Mouse (Mus musculus) heart, adult 2 months (tissue): ENCODE measurements around the gene Bpifa2. TPM values are rescaled to one million over a fixed set of nuclear protein-coding genes. Genes with fewer than 3 reads are reported as not detected.
"Not testable (repeated sequence)": the region's sequence is repeated elsewhere in the genome, so short reads cannot be mapped to it uniquely, and the experiment has no call there.

ENCODE experiments used
- DNase-seq, 2 experiments: peaks; one replicate each; pipeline ENCODE4 v3.0.0; 2021
- H3K27ac ChIP-seq: fragments of 200-600 bp; 2 replicates; pipeline ENCODE4 v1.8.1; 2022
- H3K27me3 ChIP-seq: fragments of 200-500 bp; 2 replicates; pipeline ENCODE4 v1.6.1; 2012; ENCODE audit warnings: mild to moderate bottlenecking, low read length, inconsistent platforms, mixed read lengths; ENCODE audit not compliant: control insufficient read depth, insufficient read depth
- H3K36me3 ChIP-seq: fragments of 200-500 bp; 2 replicates; pipeline ENCODE4 v1.6.1; 2012; ENCODE audit warnings: low read length, inconsistent platforms; ENCODE audit not compliant: control insufficient read depth, insufficient read depth
- H3K4me1 ChIP-seq: fragments of 200-500 bp; 2 replicates; pipeline ENCODE4 v1.6.1; 2011; ENCODE audit warnings: low read length; ENCODE audit not compliant: control insufficient read depth, insufficient read depth
- H3K4me3 ChIP-seq: fragments of 200-600 bp; 2 replicates; pipeline ENCODE4 v1.8.1; 2022
- H3K79me2 ChIP-seq: fragments of 200-500 bp; replicated peaks from 2 replicates; pipeline ENCODE4 v1.6.1; 2012; ENCODE audit warnings: mild to moderate bottlenecking, inconsistent platforms, low read length, moderate library complexity, mixed read lengths; ENCODE audit not compliant: control insufficient read depth, insufficient read depth
- H3K9ac ChIP-seq: fragments of 200-500 bp; 2 replicates; pipeline ENCODE4 v1.6.1; 2012; ENCODE audit warnings: low read depth, mild to moderate bottlenecking, control low read depth, inconsistent platforms, low read length, mixed read lengths
- CTCF ChIP-seq: fragments of 200-600 bp; IDR thresholded peaks from 2 replicates; pipeline ENCODE4 v1.8.1; 2022; ENCODE audit warnings: antibody characterized with exemption, mild to moderate bottlenecking, moderate library complexity
- EP300 ChIP-seq: fragments of 200-500 bp; IDR thresholded peaks from 2 replicates; pipeline ENCODE4 v1.6.1; 2011; ENCODE audit warnings: low read depth, low read length, control low read depth; ENCODE audit not compliant: insufficient read depth
- POLR2A ChIP-seq: fragments of 200-500 bp; IDR thresholded peaks from 2 replicates; pipeline ENCODE4 v1.6.1; 2011; ENCODE audit warnings: mild to moderate bottlenecking, low read depth, low read length, control low read depth; ENCODE audit not compliant: insufficient read depth
- WGBS: fragments of 180-500 bp; shearing (Covaris S2); methylation state at CpG from one replicate; pipeline ENCODE4 v1.1.7; 2018; 5-methylcytosine and 5-hydroxymethylcytosine counted together
- intact Hi-C: fragments of 180-260 bp; cut with DNase I; formaldehyde crosslinking; loops from one replicate; pipeline ENCODE4 v1.15.1; 2025
- polyA plus RNA-seq: library from polyadenylated mRNA; depleted of rRNA; stranded (reverse); fragments of >200 nt; gene quantifications from 2 replicates; pipeline ENCODE4 v1.2.3, GENCODE M21; 2012; rRNA removed
- total RNA-seq, 2 experiments: library from RNA; stranded (reverse); gene quantifications; 2 replicates each; pipeline ENCODE4 v1.2.3; 2021

Bpifa2 gene
- total and polyA plus RNA-seq, 3 experiments, result not detected

DNA sequence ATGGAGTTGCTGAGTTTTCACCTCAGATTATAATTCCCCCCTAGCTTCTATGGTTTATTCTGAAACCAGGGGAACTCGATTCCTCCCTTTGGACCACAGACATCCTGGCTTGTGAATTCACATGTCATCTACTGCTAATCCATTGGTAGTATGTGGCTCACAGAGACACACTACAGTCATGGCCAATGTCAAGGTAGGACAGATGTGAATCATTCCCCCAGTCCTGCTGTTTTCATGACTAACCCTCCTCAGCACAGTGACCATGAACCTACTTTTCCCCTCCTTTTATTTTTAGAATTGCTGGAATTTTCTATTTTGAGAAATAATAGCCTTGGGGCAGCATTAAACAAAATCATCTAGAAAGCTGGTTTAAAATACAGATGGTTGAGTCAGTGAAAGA is 684 bp upstream of the Bpifa2 start:
- no peak overlapping the region for H3K9ac ChIP-seq
- H3K27me3 ChIP-seq, result no peaks in the 10 kb centered on the region
- 32% methylated on average over 1 of the region's 1 CpGs for WGBS
- intact Hi-C loops, result no loop called here
- no peaks in the 10 kb centered on the region for H3K36me3 ChIP-seq
- no peak overlapping the region for H3K4me3 ChIP-seq
- TF ChIP-seq POLR2A, result no peak
- no peak for TF ChIP-seq CTCF
- TF ChIP-seq EP300, result no peak
- no peak overlapping the region for H3K27ac ChIP-seq
- no peaks in the 10 kb centered on the region for H3K79me2 ChIP-seq
- H3K4me1 ChIP-seq, result no peaks in the 10 kb centered on the region
- no peak for DNase-seq

DNA sequence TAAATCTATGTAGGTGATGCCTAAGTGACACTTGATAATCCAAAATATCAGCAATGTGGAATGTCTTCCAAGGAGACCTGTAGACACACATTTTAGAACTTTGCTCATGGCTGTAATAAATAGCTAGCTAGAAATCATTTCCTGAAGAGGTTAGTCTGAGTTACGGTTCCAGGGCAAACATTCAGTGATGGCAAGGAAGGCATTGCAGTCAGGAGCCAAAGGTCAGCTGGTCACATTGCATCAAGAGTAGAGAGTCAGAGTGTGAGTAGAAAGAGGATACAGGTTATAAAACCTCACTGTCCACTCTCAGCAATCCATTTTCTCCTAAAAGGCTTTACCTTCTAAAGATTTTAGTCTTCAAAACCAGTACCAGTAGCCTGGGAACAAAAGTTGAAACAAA is 9.9 kb downstream of the Bpifa2 start:
- intact Hi-C loops, result no loop called here
- Histone ChIP-seq H3K4me1 (no peaks in the 10 kb centered on the region), H3K36me3 (no peaks in the 10 kb centered on the region), H3K27me3 (0 out of 2 replicates have a peak, but pooled peaks cover 1% of the 10 kb centered on the region), H3K4me3 (no peak overlapping the region), H3K79me2 (no peaks in the 10 kb centered on the region), H3K9ac (no peak overlapping the region), H3K27ac (no peak overlapping the region)
- no peak for TF ChIP-seq CTCF
- TF ChIP-seq POLR2A, result no peak
- no peak for TF ChIP-seq EP300
- WGBS, result 65% methylated on average over 1 of the region's 1 CpGs
- DNase-seq, result no peak

DNA sequence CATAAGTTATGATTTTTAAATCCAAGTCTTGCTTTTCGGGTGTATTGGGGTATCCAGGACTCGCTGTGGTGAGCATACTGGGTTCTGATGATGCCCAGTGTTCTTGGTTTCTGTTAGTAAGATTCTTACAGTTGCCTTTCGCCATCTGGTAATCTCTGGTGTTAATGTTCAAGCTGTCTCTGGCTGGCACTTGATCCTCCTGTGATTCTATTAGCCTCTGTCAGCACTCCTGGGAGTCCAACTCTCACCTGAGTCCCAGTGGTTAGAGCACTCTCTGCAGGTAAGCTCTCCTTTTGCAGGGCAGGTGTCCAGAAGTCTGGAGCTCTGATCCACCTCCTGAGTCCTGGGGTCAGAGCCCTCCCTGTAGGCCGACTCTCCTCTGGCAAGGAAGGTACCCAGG is 16.6 kb downstream of the Bpifa2 start:
- H3K4me1 ChIP-seq, DNase-seq, H3K27ac ChIP-seq, H3K36me3 ChIP-seq, intact Hi-C loops, H3K4me3 ChIP-seq, H3K79me2 ChIP-seq, H3K27me3 ChIP-seq, H3K9ac ChIP-seq: not testable (repeated sequence)
- WGBS, result 73% methylated on average over 4 of the region's 4 CpGs

DNA sequence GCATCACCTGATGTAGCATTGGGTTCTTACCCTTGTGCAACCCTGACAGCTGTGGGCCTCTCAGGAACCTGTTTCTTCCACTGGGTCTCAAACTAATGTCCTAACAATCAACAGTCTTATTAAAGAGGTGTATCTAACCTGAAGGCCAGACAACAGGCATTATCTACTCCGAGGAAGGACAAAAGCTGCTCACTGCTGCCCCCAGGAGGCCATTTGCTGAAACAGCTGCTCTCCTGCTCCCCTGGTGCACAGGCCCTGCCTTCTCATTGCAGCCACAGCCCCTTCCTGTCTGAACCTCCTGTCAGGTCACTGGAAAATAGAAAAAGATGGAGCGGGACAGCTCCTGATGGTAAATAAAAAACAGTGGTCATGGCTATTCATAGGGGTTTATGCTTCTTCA is 30.9 kb downstream of the Bpifa2 start:
- 40% methylated on average over 2 of the region's 2 CpGs for WGBS
- DNase-seq, result no peak

DNA sequence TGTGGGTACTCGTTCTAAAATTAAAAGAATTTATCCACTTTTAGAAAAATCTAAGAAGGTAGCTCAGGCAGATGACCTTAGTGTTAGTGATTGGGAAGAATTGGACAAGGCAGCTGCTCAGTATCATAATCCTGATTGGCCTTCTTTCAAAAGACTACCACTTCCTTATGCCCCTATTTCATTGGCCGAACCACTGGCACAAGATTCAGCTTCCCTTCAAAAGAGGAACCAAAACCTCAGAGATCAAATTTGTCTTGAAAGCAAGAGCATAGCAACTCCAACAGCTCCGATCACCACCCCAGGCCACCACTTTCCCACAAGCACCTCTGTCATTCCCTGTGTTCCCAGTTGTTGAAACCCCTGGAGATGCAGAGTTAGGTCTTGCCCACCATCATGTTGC is 36.7 kb downstream of the Bpifa2 start:
- Histone ChIP-seq H3K27me3 (no peaks in the 10 kb centered on the region), H3K27ac (no peak overlapping the region), H3K36me3 (no peaks in the 10 kb centered on the region), H3K9ac (no peak overlapping the region), H3K4me3 (no peak overlapping the region), H3K79me2 (no peaks in the 10 kb centered on the region), H3K4me1 (no peaks in the 10 kb centered on the region)
- intact Hi-C loops, result loop anchor here (5.0 kb wide), 1 partner anchor 53 kb away; no protein-coding TSS in a partner anchor
- TF ChIP-seq POLR2A, result no peak
- no peak for TF ChIP-seq EP300
- no peak for TF ChIP-seq CTCF
- 67% methylated on average over 3 of the region's 3 CpGs for WGBS
- no peak for DNase-seq

More for the DNA sequence above, 30.9 kb downstream of the Bpifa2 start:
- intact Hi-C loops, result loop anchor here (1.0 kb wide), 1 partner anchor 10 kb away; no protein-coding TSS in a partner anchor
- Histone ChIP-seq H3K27ac (no peak overlapping the region), H3K4me3 (no peak overlapping the region), H3K36me3 (no peaks in the 10 kb centered on the region), H3K27me3 (no peaks in the 10 kb centered on the region), H3K79me2 (no peaks in the 10 kb centered on the region), H3K9ac (no peak overlapping the region), H3K4me1 (no peaks in the 10 kb centered on the region)
- peak; percentile 59 for TF ChIP-seq CTCF
- no peak for TF ChIP-seq EP300

DNA sequence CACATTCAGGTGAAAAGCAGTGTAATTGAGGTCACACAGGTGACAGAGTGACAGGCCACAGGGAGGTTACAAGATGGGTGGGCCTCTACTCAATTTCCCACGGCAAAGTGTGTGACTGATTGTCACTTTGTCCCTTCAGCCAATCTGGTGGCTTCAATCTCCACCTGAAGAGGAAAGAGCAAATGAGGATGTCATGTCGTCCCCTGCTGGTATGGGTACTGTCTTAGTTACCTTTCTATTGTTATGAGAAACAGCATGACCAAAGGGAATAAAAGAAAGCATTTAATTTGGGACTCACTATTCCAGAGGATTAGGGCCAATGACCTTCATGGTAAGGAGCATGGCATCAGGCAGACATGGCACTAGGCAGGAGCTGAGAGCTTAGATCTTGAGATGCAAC is 50.6 kb downstream of the Bpifa2 start:
- no peak overlapping the region for H3K4me3 ChIP-seq
- no peak for DNase-seq
- intact Hi-C loops, result no loop called here
- TF ChIP-seq EP300 (no peak), CTCF (peak; percentile 29; the same call in 1 of the 2 replicates)
- no peak overlapping the region for H3K9ac ChIP-seq
- no peaks in the 10 kb centered on the region for H3K36me3 ChIP-seq
- no peaks in the 10 kb centered on the region for H3K27me3 ChIP-seq
- no peaks in the 10 kb centered on the region for H3K4me1 ChIP-seq
- 45% methylated on average over 2 of the region's 2 CpGs for WGBS
- H3K27ac ChIP-seq, result no peak overlapping the region
- no peaks in the 10 kb centered on the region for H3K79me2 ChIP-seq

Other genes starting within 250 kb of the Bpifa2 start
- gene Efcab8, start 228.3 kb upstream of the Bpifa2 start, total RNA-seq, result not detected
- gene Efcab8, start 228.3 kb upstream of the Bpifa2 start, polyA plus RNA-seq, result 0.06 and 0.10 TPM in 2 replicates
- gene Sun5, start 137.2 kb upstream of the Bpifa2 start, total RNA-seq, result not detected
- not detected in 2 replicates for gene Sun5, start 137.2 kb upstream of the Bpifa2 start, polyA plus RNA-seq
- gene Bpifb2, start 133.2 kb upstream of the Bpifa2 start, total RNA-seq, result not detected
- gene Bpifb2, start 133.2 kb upstream of the Bpifa2 start, polyA plus RNA-seq, result not detected in 2 replicates
- gene Bpifb6, start 107.9 kb upstream of the Bpifa2 start, total RNA-seq, result not detected
- gene Bpifb6, start 107.9 kb upstream of the Bpifa2 start, polyA plus RNA-seq, result not detected in 2 replicates
- not detected for gene Bpifb3, start 90.0 kb upstream of the Bpifa2 start, total RNA-seq
- gene Bpifb3, start 90.0 kb upstream of the Bpifa2 start, polyA plus RNA-seq, result not detected in 2 replicates
- not detected for gene Bpifb4, start 70.1 kb upstream of the Bpifa2 start, total RNA-seq
- not detected in 2 replicates for gene Bpifb4, start 70.1 kb upstream of the Bpifa2 start, polyA plus RNA-seq
- gene Bpifa6, start 33.3 kb upstream of the Bpifa2 start, total RNA-seq, result not detected
- gene Bpifa6, start 33.3 kb upstream of the Bpifa2 start, polyA plus RNA-seq, result 0.06 TPM in 1 of 2 replicates, not detected in the other
- gene Bpifa3, start 122.1 kb downstream of the Bpifa2 start, total RNA-seq, result not detected
- 0.20 TPM in 1 of 2 replicates, not detected in the other for gene Bpifa3, start 122.1 kb downstream of the Bpifa2 start, polyA plus RNA-seq
- not detected for gene Bpifa1, start 134.6 kb downstream of the Bpifa2 start, total RNA-seq
- 660 TPM in 1 of 2 replicates, not detected in the other for gene Bpifa1, start 134.6 kb downstream of the Bpifa2 start, polyA plus RNA-seq
- not detected for gene Bpifa5, start 154.3 kb downstream of the Bpifa2 start, total RNA-seq
- gene Bpifa5, start 154.3 kb downstream of the Bpifa2 start, polyA plus RNA-seq, result not detected in 2 replicates
- gene Bpifb1, start 182.6 kb downstream of the Bpifa2 start, total RNA-seq, result under 1 TPM in 1 of 2 experiments, not detected in 1; 0.14 TPM
- gene Bpifb1, start 182.6 kb downstream of the Bpifa2 start, polyA plus RNA-seq, result 65.7 TPM in 1 of 2 replicates, not detected in the other
- not detected for gene Bpifb5, start 215.5 kb downstream of the Bpifa2 start, total RNA-seq
- gene Bpifb5, start 215.5 kb downstream of the Bpifa2 start, polyA plus RNA-seq, result 0.08 TPM in 1 of 2 replicates, not detected in the other
- not detected for gene Bpifb9a, start 249.6 kb downstream of the Bpifa2 start, total RNA-seq
- gene Bpifb9a, start 249.6 kb downstream of the Bpifa2 start, polyA plus RNA-seq, result not detected in 2 replicates